Mouse (Mus musculus) Muller cell, postnatal 12 days (primary cell): Measurements from ENCODE around the gene Tvp23b.

Experiments used
- DNase-seq: peaks from one replicate; pipeline ENCODE4 v3.0.0-alpha.2; 2015; ENCODE audit errors: inconsistent ontology term

Tvp23b gene

DNA sequence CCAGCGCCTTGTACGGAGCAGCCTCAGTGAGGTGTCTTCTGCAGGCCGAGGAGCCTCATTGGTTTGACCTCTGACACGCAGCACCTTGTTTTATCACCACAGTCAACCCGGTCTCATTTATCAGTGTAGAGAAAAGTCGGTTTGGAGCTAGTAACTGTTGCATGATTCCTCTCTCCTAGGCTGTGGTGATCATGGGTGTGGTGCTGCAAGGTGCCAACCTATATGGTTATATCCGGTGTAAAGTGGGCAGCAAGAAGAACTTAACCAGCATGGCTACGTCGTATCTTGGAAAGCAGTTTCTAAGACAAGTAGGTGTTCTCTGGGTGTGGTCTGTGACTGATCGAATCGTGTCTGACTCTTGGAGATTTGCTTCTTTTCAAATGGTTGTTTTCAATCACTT, 12.5 kb downstream of the Tvp23b start:
- DNase-seq: no peak

DNA sequence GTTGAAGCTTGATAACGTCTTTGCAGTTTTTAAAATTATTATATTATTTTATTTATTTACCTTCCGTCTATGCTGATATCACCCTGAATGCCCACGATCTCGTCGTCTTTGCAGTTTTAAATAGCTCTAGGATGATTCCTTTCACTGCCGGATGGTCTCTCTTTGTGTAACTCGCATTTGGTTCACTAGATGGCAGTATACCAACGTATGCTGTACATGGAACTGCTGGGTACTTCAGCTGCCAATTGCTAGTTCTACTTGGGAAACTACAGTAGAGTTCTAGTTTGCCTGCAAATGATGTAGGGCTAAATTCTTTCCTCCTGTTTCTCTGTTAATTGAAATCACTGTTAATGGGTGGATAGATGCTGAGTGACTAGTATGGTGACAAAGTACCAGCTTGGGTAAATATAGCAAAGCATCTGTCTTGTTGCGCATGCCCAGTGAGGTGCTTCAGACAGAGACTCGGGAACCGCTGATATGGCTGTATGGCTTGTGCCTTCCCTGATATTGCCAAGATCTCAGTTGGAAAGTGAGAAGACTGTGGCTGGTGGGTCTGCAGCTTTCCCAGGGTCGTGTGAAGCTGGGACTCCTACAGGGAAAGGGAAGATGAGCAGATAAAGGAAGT, 22.6 kb downstream of the Tvp23b start:
- DNase-seq: peak; percentile 68

DNA sequence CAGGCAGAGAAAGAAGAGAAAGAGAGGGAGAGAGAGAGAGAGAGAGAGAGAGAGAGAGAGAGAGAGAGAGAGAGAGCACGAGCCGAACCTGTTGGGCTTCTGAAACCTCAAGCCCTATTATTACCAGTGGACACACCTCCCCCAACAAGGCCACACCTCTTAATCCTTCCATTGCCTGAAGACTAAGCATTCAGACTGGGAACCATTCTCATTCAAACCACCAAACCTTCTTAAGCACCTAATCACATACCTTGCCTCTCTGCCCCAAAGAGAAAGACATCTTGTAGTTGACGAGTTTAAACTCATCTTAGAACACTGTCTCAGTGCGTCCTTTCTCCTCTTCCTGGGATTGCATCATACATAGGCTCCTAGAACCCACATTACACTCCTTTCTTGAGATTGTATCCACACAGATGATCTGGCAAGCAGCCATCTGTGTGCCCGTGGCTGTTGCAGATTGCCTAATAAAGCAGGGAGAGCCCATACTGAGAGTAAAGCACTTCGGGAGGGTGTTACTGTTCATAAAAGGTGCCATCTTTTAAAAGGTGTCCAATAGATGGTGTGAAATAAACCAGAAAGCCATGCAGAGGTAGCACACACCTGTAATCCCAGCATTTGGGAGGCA, 24.7 kb downstream of the Tvp23b start:
- no peak for DNase-seq

DNA sequence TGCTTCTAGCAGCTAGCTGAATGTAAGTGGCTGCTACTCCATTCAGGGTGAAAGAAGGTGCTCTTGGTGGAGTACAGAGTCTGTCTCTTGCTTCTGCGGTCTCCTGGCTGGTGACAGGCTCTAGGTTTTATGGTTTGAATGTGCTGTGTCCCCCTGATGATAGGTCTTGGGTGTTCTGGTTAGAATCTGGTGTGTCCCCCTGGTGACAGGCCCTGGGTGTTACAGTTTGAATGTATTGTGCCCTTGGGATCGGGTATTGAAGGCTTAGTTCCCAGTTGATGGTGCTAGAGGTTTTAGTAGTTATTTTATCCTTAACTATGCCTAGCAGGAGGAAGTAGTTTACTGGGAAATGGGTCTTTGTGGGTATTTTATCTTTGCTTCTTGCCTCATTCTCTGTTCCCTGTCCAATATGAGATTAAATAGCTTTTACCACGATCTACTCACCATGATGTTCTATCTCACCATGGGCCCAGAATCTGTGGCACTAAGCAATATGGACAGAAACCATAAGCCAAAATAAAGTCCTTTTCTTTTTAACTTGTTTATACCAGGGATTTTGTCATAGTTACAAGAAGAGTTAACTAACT, 30.6 kb downstream of the Tvp23b start:
- no peak for DNase-seq

DNA sequence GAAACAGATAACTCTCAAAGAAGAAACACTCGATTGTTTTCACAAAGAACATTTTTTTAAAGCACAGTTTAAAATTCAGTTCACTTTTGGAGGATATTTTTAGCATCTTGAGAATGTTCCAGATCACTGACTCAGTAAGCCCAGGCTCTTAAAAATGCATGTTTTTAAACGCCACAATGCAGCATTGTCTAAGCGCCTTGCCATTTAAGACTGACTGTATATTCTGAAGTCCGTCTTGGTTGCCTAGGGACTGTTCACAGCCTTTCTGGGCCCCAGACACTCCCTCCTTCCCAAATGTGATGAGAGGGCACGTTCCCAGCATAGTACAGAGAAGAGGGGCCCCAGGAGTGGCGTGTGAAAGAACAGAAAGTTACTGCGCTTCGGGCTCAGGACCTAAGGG, 32.1 kb downstream of the Tvp23b start:
- no peak for DNase-seq

DNA sequence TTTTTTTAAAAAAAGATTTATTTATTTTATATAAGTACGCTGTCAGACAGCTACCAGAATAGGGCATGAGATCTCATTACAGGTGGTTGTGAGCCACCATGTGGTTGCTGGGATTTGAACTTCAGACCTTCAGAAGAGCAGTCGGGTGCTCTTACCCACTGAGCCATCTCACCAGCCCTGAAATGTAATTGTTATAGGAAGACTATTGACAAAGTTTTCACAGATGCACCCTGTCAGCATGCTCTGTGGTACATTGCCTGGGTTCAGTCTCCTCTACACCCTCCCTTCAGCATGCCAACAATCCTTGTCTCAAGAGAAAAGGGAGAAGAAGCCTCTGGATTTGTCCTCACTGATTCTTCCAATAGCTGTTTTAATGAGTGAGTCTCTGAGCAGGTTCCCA, 33.9 kb downstream of the Tvp23b start:
- no peak for DNase-seq

DNA sequence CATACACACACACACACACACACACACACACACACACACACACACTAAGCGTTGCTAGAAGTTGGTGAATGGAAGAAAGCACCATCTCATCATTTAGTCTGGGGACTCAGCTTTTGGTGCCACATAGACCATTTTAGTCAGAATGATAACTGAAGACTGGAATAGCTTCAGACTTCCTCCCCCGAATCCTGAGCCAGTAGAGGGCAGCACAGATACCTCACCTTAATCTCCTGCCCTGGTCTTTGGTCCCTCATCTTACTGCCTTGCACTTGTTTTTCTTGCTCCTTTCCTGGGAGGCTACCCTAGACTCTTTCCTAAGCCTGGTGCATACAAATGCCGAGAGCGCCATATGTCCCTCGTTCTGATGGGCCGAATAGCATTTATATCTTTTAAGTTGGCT, 35.3 kb downstream of the Tvp23b start:
- no peak for DNase-seq

DNA sequence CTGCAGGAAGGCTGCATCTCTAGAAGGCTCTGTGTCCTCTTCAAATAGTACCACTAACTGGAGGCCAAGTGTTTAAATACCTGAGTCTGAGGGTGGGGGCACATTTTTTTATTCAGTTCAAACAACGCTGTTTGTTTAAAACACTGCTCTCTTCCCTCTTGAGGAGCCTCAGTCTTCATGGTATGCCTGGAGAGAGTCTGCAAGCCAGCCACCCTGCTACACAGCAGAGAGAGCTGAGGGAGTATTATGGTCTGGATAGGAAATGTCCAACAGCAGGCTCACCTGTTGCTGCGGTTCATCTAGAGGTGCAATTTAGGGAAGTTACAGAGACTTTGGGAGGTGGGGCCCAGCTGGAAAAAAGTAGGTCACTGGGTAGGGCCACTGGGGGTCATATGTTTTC, 36.2 kb downstream of the Tvp23b start:
- DNase-seq: no peak

DNA sequence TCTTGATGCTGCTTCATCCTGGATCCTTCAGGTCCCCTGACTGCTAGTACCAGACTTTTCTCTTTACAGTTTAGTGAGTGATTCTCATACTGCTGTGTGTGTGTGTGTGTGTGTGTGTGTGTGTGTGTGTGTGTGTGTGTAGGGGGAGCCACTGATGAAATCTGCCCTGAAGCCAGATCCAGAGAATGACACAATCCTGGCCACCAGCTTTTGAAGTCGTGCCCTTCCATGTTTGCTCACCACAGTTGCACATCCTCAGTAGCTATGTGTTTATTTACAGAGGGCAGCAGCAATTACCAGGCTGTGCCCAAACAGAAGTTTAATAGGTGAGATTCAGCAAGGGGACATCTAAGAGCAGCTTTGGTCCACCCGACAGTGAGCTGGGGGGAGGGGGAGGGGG, 37.5 kb downstream of the Tvp23b start:
- DNase-seq: no peak

DNA sequence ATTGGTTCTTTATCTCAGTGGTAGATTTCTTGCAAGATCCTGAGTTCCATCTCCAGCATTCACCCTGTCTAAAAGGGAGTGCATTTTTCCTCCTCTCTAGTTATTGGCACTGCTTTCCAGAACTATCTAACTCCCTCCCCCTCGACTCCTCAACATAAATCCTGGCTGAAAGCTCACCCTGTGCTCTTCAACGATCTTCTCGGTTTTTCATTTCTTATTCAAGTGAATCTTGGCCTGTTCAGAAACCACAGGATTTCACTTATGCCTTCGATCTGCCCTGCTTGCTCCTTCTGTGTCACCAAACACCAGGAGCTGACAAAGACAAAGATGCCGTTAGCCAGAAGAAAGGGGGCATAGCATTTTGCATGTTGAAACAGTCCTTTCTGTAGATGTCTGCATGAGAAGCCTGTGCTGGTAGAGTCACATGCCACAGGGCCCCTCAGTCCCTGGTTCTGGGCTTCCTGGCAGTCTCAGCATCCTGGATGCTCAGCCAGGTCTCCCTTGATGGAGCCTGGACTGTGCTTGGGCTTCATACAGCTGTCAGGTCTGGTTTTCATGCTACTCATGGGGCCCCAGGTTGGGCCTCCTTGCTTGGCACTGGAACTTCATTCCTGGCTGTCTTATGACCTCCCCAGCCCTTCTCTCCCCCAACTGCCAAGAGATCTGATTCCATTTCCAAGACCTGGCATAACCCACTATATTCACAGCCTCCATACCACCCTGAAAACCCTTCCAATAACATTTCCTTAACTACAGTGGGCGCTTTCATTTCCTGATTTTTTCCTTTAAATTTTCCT, 40.9 kb downstream of the Tvp23b start:
- DNase-seq: no peak

DNA sequence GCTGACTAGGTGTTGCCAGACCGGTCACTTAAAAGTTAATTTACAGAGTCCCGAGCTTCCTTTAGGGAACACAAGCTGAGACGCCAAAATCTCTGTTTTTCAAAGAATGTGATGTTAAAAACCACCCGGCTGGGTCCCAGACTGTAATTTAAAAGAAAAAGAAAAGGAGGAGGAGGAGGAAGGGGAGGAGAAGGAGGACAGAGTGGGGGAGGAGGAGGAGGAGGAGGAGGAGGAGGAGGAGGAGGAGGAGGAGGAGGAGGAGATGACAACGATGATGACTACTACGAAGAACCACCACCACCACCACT, 41.4 kb downstream of the Tvp23b start:
- no peak for DNase-seq

DNA sequence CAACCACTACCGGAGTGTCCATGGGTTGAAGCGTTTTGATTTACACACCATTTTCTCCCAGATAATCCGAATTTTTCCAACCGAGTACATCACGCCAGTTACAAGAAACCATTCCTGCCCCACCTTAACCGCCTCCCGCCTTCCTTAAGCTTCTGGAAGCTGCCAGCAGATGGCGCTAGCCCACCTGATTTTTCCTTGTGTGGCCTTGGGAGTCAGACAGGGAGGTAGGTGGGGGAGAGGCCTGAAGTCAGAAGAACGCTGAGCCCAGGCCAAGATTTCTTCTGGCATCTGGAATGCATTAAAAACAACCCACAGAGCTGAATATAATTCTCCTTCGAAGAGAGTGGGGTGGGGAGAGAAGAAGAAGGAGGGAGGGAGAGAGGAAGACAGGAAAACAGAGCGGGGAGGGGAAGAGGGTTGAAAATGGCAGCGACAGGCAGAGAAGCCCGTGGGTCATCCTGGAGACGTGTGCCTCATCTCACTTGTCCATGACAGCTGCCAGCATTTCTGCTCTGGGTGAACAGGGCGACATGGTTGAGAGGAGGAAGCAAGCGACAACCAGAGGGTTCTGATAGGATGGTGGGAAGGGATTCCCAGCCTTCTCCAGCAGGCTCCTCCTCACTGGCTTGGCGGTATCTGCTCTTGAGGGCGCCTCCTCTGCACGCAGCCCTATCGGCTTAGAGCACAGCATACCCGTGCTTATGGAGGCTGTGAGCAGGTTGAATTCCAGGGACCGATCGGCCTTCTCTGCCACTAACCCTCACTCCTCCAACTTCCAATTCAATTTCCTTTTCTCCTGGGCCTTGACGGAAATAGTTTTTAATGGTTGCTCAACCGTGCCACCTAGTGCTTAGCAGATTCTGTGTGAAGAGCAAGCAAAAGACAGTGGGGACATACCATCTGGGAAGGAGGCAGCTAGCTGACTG, 42.1 kb downstream of the Tvp23b start:
- DNase-seq: peak; percentile 92

DNA sequence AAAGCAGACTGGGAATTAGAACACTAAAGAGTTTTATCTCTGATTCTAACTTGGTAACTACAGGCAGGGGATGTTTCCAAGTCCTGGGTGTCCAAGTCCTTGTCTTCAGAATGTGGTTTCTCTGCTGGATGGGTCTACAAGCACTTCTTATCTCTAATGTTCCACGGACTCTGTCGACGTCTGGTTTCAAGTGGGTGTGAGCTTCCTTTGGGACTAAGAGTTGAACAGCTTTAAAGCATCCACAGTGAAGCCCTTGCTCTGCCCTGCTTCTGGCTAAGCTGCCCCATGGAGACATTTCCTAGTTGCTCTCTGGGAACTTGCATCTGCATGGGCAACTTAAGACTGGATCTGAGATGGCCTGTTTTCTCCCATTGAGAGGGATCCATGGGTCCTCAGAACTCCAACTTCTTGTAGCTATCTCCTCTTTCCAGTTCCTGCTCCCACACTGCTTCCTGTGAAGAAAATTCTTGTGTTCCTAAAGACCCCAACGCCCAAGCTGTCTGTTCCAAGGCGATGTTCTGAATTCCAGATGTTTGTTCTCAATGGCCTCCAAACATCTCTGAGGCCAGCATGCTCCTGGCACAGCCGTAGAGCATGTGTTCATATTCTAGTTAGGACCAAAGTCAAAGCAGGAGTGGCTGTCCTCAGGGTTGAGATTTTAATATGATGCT, 45.0 kb downstream of the Tvp23b start:
- no peak for DNase-seq

DNA sequence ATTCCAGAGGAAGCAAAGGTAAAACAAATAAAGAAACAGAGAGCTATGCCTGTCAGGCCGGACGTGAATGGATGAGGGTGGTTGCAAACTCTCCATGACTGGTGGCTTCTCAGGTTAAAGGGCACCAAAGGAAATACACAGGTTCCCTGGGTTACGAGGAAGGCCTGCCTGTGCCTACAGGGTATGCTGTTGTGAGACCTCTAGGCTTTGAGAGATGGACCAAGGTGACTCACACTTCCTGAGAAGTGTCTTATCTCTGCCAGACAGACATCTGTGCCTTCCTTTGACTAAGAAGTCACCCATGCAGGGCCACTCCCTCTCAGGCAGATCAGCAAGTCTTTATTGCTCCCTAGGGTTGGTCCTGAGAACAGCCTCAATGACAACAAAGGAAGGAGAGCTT, 50.5 kb downstream of the Tvp23b start:
- DNase-seq: no peak

DNA sequence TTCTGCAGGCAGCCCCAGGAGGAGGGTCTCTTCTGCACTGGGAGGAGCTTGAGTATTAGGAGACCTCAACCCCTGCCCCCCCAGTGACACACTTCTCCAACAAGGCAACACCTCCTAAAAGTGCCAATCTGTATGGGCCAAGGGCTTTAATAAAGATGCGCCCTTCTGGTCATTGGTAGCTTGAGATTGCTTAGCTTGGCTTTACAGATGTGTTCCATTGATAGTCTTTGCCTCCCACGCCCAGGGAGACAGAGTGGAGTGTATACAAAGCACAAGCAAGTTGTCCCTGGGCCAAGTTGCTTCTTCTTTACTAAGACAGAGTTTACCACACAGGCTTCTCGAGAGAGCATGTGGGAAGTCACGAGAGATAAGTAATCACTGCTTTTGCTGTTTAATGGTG, 51.3 kb downstream of the Tvp23b start:
- no peak for DNase-seq

DNA sequence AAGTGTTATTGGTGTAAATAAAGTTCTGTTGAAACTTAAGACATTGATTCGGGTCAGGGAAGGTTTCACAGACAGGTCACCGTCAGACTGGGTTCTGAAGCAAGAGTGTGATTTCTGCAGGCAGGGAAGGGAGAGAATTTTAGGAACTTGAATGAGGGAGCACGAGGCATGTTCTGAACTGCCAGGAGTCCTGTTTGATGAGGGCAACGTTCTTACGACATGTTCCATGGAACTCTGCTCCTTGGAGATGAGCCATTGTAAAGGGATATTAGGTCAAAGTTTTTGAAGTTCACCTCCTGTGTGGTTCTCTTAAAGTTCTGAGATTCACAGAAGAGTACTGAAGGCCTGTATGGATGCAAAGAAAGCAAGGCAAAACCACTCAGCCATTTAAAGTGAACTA, 51.9 kb downstream of the Tvp23b start:
- DNase-seq: no peak

DNA sequence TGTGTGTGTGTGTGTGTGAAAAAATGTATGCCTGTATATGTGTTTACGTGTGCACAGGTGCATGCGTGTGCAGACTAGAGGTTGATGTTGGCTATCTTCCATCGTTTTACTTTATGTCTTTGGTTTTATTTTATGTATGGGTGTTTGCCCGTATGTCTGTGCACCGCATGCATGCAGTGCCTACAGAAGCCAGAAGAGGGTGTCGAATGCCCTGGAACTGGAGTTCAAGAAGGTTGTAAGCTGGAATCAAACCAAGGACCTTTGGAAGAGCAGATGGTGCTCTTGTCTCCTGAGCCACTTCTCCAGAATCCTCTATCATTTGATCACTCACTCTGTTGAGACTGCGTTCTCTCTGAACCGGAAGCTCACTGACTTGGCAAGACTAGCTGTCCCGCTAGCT, 53.8 kb downstream of the Tvp23b start:
- DNase-seq: no peak

DNA sequence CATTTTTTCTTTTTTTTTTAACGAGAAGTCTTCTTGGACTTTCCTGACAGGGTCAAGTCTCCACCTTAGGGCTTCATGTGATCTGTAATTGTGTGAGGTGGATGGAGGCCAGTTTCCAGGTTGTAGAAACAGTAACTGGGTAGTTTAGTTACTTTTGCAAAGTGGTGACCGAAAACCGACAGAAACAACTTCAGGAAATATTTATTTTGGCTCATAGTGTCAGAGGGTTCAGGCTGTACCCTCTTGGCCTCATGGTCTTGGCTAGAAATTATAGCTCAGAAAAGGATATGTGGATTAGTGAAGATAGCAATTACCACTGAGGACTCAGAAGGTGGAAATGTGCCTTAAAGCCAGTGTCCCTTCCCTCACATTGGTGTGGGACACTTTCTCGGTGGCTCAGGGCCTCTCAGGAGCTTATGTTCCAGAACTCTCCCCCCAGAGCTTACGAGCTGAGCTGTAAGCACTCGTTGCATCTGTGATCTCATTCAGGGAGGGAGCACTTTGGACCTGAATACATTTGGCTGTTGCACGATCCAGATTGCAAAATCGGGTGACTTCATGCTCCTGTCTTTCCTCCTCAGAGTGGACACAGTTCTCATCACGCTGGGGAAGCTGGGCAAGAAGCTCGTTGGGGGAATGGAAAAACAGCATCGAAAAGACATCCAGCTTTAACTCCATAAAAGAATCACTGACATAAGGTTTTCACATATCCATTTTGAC, 55.7 kb downstream of the Tvp23b start:
- no peak for DNase-seq

DNA sequence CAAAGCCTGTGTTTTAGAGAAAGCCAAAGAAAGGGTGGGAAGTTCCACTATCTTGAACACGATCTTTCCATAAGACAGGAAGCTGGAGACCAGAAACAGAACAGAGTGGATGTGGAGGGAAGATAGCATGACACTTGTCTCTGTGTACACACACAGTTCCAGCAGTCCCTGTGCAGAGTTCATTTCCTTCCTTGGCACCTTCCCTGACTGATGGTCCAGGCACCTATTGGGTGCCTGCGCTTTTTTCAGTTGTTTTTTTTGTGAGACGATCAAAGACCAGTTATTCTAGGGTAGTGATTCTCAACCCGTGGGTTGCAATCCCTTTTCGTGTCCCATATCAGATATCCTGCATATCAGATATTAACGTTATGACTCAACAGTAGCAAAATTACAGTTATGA, 58.7 kb downstream of the Tvp23b start:
- no peak for DNase-seq

DNA sequence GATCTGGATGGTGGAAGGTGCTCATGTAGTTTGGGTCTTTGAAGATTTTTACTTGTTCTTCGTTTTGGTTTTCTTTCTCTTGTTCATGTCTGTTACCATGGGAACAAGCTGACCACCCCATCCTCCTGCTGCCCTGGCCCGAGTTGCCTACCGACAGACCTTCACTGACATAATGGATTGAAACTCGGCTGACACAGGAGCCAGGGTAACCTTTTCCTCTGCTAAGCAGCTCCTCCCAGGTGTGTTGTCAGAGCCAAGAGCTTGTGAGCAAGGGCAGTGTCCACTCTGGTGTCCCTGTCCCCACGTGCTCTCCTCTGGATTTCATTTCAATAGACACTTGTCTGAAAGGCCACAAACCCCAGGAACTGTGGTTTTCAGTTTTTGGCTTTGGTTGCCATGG, 59.7 kb downstream of the Tvp23b start:
- no peak for DNase-seq

DNA sequence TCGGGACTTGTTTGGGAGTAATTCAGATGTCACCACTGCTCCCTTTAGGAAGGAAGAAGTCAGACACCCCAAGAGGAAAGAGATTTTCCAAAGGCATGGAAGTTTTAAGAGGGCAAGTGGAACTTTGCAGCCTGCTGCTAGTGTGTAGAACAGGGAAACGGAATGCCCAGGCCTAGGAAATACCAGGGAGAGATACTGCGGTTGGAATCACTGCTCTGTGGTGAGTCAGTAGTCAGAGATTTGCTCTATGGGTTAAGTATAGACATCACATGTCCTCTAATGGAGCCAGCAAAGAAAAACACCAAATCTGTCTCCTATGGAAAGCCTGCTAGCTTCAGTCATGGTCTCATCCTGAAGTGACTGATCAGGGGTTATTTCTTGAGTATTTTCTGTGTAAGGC, 60.9 kb downstream of the Tvp23b start:
- no peak for DNase-seq
